Comparison of ENCODE assay signal across 10 mouse cellular contexts in genomic region chr2:32549764-32550163, GRCm38 (mm10). TPM values are rescaled to one million over a fixed set of nuclear protein-coding genes. Genes with fewer than 3 reads are reported as not detected.
DNase-seq lines count a peak whose midpoint lies in the region; ATAC-seq and TF ChIP-seq lines count a peak whose summit lies in the region.
"Had no signal": no experiment of that assay in that cellular context is flagged by ENCODE, and none has a peak within 500 bp of the region (broad histone marks: within the 10 kb centered on the region; RNA-seq: fewer than 3 reads in every experiment).

No protein-coding gene starts in this region.

- H3K4me3 ChIP-seq in lung, embryonic 15.5 days, result no peak overlapping the region
- H3K4me3 ChIP-seq in liver, postnatal 0 days (ENCODE audit: low read depth, low read length), result no peak overlapping the region

- no peak for DNase-seq in frontal cortex, postnatal 25 days (ENCODE audit: low spot score in 2 of 2)
- DNase-seq in adrenal gland, postnatal 14 days, result peak; percentile 72
- no peak for DNase-seq in cerebellum, adult 18-20 months
- DNase-seq in liver, postnatal 0 days, result no peak
- DNase-seq: thymus, adult 18-20 months had no signal

- no peaks in the 10 kb centered on the region for H3K27me3 ChIP-seq in lung, embryonic 15.5 days
- no peaks in the 10 kb centered on the region for H3K27me3 ChIP-seq in liver, postnatal 0 days (ENCODE audit: insufficient read depth, low read length)

- peak overlapping the region; percentile 2; the same call in 1 of the 2 replicates for H3K27ac ChIP-seq in lung, embryonic 15.5 days
- H3K27ac ChIP-seq in liver, postnatal 0 days (ENCODE audit: low read depth), result no peak overlapping the region

- H3K9me3 ChIP-seq in lung, embryonic 15.5 days, result no peaks in the 10 kb centered on the region
- no peaks in the 10 kb centered on the region for H3K9me3 ChIP-seq in liver, postnatal 0 days (ENCODE audit: low read length)

- no peaks in the 10 kb centered on the region for H3K36me3 ChIP-seq in lung, embryonic 15.5 days
- no peaks in the 10 kb centered on the region; the same call in 1 of the 2 replicates for H3K36me3 ChIP-seq in liver, postnatal 0 days (replicated peaks; ENCODE audit: insufficient read depth, low read length)

- no peak overlapping the region for H3K4me2 ChIP-seq in lung, embryonic 15.5 days
- H3K4me2 ChIP-seq in liver, postnatal 0 days (ENCODE audit: low read depth, low read length), result no peak overlapping the region

- peaks cover 10% of the 10 kb centered on the region; the same call in 1 of the 2 replicates for H3K4me1 ChIP-seq in lung, embryonic 15.5 days
- peaks cover 7% of the 10 kb centered on the region; the same call in 1 of the 2 replicates for H3K4me1 ChIP-seq in liver, postnatal 0 days (ENCODE audit: insufficient read depth)

- 49% methylated on average over 6 of the region's 6 CpGs for WGBS in lung, embryonic 15.5 days
- WGBS in liver, postnatal 0 days (ENCODE audit: insufficient replicate concordance), result 47% methylated on average over 6 of the region's 6 CpGs

- no peak for TF ChIP-seq CTCF in liver, postnatal 0 days (IDR thresholded peaks at IDR 0.05; ENCODE audit: low read depth)

- ATAC-seq in frontal cortex, adult (ENCODE audit: low TSS enrichment), result peak; percentile 45; the same call in 1 of the 2 replicates
- ATAC-seq in granulocyte monocyte progenitor cell, adult 5-6 weeks (replicated peaks; ENCODE audit: poor library complexity, severe bottlenecking), result peak; percentile 54
- ATAC-seq in lung, embryonic 15.5 days (ENCODE audit: borderline replicate concordance, extremely low read depth, low FRiP score, low TSS enrichment), result peak; percentile 61; the same call in 1 of the 2 replicates
- no peak for ATAC-seq in megakaryocyte-erythroid progenitor cell, adult 5-6 weeks (replicated peaks; ENCODE audit: low FRiP score, low TSS enrichment, poor library complexity, severe bottlenecking)
- no peak for ATAC-seq in liver, postnatal 0 days
- ATAC-seq: CD4-positive, CD25-positive, alpha-beta regulatory T cell, adult 4 months had no signal

- no peak overlapping the region for H3K9ac ChIP-seq in lung, embryonic 15.5 days
- no peak overlapping the region for H3K9ac ChIP-seq in liver, postnatal 0 days (replicated peaks)

- no peak for TF ChIP-seq EP300 in liver, postnatal 0 days (IDR thresholded peaks at IDR 0.05; ENCODE audit: low read depth)

RNA-seq across cellular contexts. Expression of gene Fam102a, which starts 14.6 kb away (rescaled TPM):
- total RNA-seq in adrenal gland, postnatal 14 days (2021), result 25.6 and 28.7 TPM in 2 replicates
- 2.4 and 3.8 TPM in 2 replicates for total RNA-seq in granulocyte monocyte progenitor cell, adult 5-6 weeks (2014; fragmentation: Nextera tagmentation)
- 1.3 and 1.5 TPM in 2 replicates for total RNA-seq in granulocyte monocyte progenitor cell, adult 5-6 weeks (2017)
- polyA plus RNA-seq in lung, embryonic 15.5 days (2015; fragmentation: Nextera tagmentation; extraction: Ambion mirVana), result 12.3 and 12.6 TPM in 2 replicates
- 1.5 and 2.9 TPM in 2 replicates for total RNA-seq in megakaryocyte-erythroid progenitor cell, adult 5-6 weeks (2014; fragmentation: Nextera tagmentation)
- 0.34 and 2.3 TPM in 2 replicates for total RNA-seq in megakaryocyte-erythroid progenitor cell, adult 5-6 weeks (2017)
- 4.8 and 6.1 TPM in 2 replicates for polyA plus RNA-seq in liver, postnatal 0 days (2015; fragmentation: Nextera tagmentation; extraction: Ambion mirVana)

RNA-seq across cellular contexts. Expression of gene Dpm2, which starts 20.9 kb away (rescaled TPM):
- total RNA-seq in adrenal gland, postnatal 14 days (2021), result 47.8 and 61.8 TPM in 2 replicates
- 93.4 and 126 TPM in 2 replicates for total RNA-seq in granulocyte monocyte progenitor cell, adult 5-6 weeks (2014; fragmentation: Nextera tagmentation)
- 32.8 and 33.4 TPM in 2 replicates for total RNA-seq in granulocyte monocyte progenitor cell, adult 5-6 weeks (2017)
- 101 and 107 TPM in 2 replicates for polyA plus RNA-seq in lung, embryonic 15.5 days (2015; fragmentation: Nextera tagmentation; extraction: Ambion mirVana)
- 94.2 and 108 TPM in 2 replicates for total RNA-seq in megakaryocyte-erythroid progenitor cell, adult 5-6 weeks (2014; fragmentation: Nextera tagmentation)
- 33.0 and 38.5 TPM in 2 replicates for total RNA-seq in megakaryocyte-erythroid progenitor cell, adult 5-6 weeks (2017)
- polyA plus RNA-seq in liver, postnatal 0 days (2015; fragmentation: Nextera tagmentation; extraction: Ambion mirVana), result 37.0 and 41.7 TPM in 2 replicates

RNA-seq across cellular contexts. Expression of gene Pip5kl1, which starts 24.8 kb away (rescaled TPM):
- total RNA-seq in adrenal gland, postnatal 14 days (2021), result 0.23 TPM in 1 of 2 replicates, not detected in the other
- total RNA-seq in granulocyte monocyte progenitor cell, adult 5-6 weeks (2014; fragmentation: Nextera tagmentation), result 1.8 TPM in 1 of 2 replicates, not detected in the other
- total RNA-seq in granulocyte monocyte progenitor cell, adult 5-6 weeks (2017), result not detected in 2 replicates
- 0.30 and 0.39 TPM in 2 replicates for polyA plus RNA-seq in lung, embryonic 15.5 days (2015; fragmentation: Nextera tagmentation; extraction: Ambion mirVana)
- total RNA-seq in megakaryocyte-erythroid progenitor cell, adult 5-6 weeks (2014; fragmentation: Nextera tagmentation), result not detected in 2 replicates
- total RNA-seq in megakaryocyte-erythroid progenitor cell, adult 5-6 weeks (2017), result 0.23 TPM in 1 of 2 replicates, not detected in the other
- polyA plus RNA-seq in liver, postnatal 0 days (2015; fragmentation: Nextera tagmentation; extraction: Ambion mirVana), result not detected in 2 replicates
- polyA plus RNA-seq: CD4-positive, CD25-positive, alpha-beta regulatory T cell, adult 4 months had no signal

RNA-seq across cellular contexts. Expression of gene 9430097D07Rik, which starts 25.7 kb away (rescaled TPM):
- not detected in 2 replicates for total RNA-seq in adrenal gland, postnatal 14 days (2021)
- total RNA-seq in granulocyte monocyte progenitor cell, adult 5-6 weeks (2014; fragmentation: Nextera tagmentation), result not detected in 2 replicates
- not detected in 2 replicates for total RNA-seq in granulocyte monocyte progenitor cell, adult 5-6 weeks (2017)
- polyA plus RNA-seq in lung, embryonic 15.5 days (2015; fragmentation: Nextera tagmentation; extraction: Ambion mirVana), result 0.29 TPM in 1 of 2 replicates, not detected in the other
- total RNA-seq in megakaryocyte-erythroid progenitor cell, adult 5-6 weeks (2014; fragmentation: Nextera tagmentation), result not detected in 2 replicates
- 0.75 TPM in 1 of 2 replicates, not detected in the other for total RNA-seq in megakaryocyte-erythroid progenitor cell, adult 5-6 weeks (2017)
- polyA plus RNA-seq in liver, postnatal 0 days (2015; fragmentation: Nextera tagmentation; extraction: Ambion mirVana), result not detected in 2 replicates
- polyA plus RNA-seq: CD4-positive, CD25-positive, alpha-beta regulatory T cell, adult 4 months had no signal

RNA-seq across cellular contexts. Expression of gene St6galnac4, which starts 37.1 kb away (rescaled TPM):
- 12.0 and 13.5 TPM in 2 replicates for total RNA-seq in adrenal gland, postnatal 14 days (2021)
- 37.5 and 51.7 TPM in 2 replicates for total RNA-seq in granulocyte monocyte progenitor cell, adult 5-6 weeks (2014; fragmentation: Nextera tagmentation)
- 26.0 and 31.9 TPM in 2 replicates for total RNA-seq in granulocyte monocyte progenitor cell, adult 5-6 weeks (2017)
- polyA plus RNA-seq in lung, embryonic 15.5 days (2015; fragmentation: Nextera tagmentation; extraction: Ambion mirVana), result 25.9 and 26.1 TPM in 2 replicates
- total RNA-seq in megakaryocyte-erythroid progenitor cell, adult 5-6 weeks (2014; fragmentation: Nextera tagmentation), result 21.5 and 29.8 TPM in 2 replicates
- total RNA-seq in megakaryocyte-erythroid progenitor cell, adult 5-6 weeks (2017), result 22.3 and 22.7 TPM in 2 replicates
- polyA plus RNA-seq in liver, postnatal 0 days (2015; fragmentation: Nextera tagmentation; extraction: Ambion mirVana), result 4.3 and 5.8 TPM in 2 replicates

Comparison
In these comparisons a context has a peak if more than half of its experiments do, and no peak if none do; other contexts are left out.
1. ATAC-seq: peak in frontal cortex, adult (single experiment), granulocyte monocyte progenitor cell, adult 5-6 weeks (single experiment) and lung, embryonic 15.5 days (single experiment); none in megakaryocyte-erythroid progenitor cell, adult 5-6 weeks (single experiment) and liver, postnatal 0 days (single experiment).